Mouse (Mus musculus): ENCODE data around the gene Swi5.

Swi5 gene

DNA sequence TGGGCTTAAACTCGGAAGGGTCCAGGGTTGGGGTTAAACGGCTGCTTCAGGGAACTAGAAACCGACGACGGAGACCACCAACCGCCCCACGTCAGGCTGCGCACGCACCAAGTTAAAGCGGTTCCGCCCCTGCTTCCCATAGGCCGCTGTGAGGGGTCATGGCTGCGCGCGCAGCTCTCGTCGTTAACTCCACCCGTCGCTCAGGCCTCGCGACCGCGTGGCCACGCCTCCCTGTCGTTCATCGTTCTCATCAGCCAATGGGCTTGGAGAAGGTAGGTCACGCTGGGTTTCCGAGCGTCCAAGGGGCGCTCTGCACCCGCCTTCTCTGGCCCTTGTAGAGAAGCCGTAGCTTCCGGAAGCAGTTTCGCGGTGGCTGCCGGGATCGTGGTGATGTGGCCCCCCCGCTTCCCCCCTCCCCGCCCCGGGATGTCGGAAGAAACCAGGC is at the start of gene Swi5:
TSS of gene Swi5 (minus strand) at position 153 of the 445 bp plus-strand sequence.
- CTCF ChIA-PET, result no interaction called here

GRCm38 (mm10) chr2:32335888-32336287 is 48.0 kb upstream of the Swi5 start:
- CTCF ChIA-PET, result interaction anchor here (0.5 to 0.7 kb wide), 3 partner anchors 20 to 166 kb away, joined by 3 to 4 read pairs (median 3); no protein-coding TSS in a partner anchor

GRCm38 (mm10) chr2:32332159-32332558 is 44.3 kb upstream of the Swi5 start:
- CTCF ChIA-PET, result no interaction called here

DNA sequence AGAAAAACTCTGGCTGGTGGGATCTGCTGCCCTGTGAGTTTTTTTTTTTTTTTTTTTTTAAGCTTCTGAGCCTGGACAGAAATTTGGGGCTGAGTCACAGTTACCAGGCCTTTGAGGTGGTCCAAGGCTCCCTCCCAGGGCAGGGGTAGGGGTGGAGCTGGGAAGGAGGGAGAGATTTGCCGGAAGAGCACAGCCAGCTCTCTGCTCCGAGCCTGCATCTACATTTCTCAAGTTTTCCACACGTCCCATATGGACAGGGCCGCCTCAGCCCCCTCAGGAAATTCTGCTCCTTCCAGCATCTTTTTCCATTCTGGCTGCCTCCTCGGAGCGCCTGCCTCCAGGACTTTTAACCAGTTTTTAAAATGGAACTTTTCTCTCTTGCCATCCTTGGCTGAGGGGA is 41.7 kb upstream of the Swi5 start:
- CTCF ChIA-PET, result no interaction called here

DNA sequence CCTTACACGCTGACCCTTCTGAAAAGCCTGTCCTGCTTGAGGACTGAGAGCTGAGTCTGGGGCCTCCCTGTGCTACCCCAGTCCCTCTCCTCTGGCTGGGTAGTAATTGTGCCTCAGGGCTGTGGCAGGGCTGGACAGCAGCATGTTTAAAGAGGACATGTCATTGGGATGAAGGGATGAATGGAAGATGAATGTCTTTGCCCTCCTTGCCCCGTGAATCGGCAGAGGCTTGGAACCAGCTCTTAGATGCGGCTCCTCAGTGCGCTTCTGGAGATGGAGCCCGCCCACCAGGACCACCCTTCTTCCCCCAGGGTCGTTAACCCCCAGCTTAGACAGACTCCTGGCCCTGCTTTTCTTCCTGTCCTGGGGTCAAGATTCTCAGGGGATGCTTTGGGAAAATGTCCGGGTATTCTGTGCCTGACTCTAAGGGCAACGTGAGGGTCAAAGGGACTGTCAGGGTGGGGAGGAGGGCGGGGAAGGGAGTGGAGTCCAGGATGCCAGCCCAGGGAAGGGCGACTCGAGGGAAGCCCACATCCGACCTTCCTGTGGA is 41.1 kb upstream of the Swi5 start:
- CTCF ChIA-PET, result no interaction called here

DNA sequence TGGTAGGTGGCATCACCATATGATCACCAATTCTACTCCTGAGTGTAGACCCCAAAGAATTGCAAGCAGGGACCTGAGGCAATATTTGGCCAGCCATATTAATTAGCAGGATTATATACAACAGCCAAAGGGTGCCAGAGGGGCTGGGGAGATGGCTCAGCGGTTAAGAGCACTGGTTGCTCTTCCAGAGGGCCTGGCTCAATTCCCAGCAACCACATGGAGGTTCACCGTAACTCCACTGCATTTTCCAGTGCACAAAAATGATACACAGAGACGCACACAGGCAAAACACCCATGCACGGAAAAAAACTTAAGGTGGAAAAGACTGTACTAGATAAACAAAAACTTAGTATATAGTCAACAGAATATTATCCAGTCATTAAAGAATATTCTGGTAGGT is 39.3 kb upstream of the Swi5 start:
- CTCF ChIA-PET, result no interaction called here

DNA sequence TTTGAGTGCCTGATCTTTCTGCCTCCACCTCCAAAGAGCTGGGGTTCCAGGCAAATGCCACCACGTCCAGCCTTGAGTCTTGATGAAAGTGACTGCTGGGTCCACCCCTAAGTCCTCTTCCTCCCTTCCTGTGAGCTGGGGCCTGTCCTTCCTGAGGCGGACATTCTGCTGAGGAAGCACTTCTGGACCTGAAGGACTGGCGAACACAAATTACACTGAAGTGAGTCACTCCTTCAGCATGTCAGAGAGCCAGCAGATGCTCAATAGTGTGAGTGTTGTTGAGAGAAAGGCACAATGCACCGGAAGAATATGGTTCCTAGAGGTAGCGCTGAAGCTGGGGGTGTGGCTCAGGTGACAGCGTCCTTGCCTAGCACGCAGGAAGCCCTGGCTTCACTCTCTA is 37.5 kb upstream of the Swi5 start:
- CTCF ChIA-PET, result interaction anchor here (0.7 kb wide), 1 partner anchor 14 kb away, joined by 8 read pairs; no protein-coding TSS in a partner anchor

GRCm38 (mm10) chr2:32324322-32324721 is 36.4 kb upstream of the Swi5 start:
- CTCF ChIA-PET, result no interaction called here

- CTCF ChIA-PET, result no interaction called here
Measured at GRCm38 (mm10) chr2:32322754-32323741, 35.2 kb upstream of the Swi5 start.

- CTCF ChIA-PET, result no interaction called here
Measured at GRCm38 (mm10) chr2:32321591-32322298, 33.9 kb upstream of the Swi5 start.

- CTCF ChIA-PET, result no interaction called here
Measured at GRCm38 (mm10) chr2:32320721-32321120, 32.8 kb upstream of the Swi5 start.

DNA sequence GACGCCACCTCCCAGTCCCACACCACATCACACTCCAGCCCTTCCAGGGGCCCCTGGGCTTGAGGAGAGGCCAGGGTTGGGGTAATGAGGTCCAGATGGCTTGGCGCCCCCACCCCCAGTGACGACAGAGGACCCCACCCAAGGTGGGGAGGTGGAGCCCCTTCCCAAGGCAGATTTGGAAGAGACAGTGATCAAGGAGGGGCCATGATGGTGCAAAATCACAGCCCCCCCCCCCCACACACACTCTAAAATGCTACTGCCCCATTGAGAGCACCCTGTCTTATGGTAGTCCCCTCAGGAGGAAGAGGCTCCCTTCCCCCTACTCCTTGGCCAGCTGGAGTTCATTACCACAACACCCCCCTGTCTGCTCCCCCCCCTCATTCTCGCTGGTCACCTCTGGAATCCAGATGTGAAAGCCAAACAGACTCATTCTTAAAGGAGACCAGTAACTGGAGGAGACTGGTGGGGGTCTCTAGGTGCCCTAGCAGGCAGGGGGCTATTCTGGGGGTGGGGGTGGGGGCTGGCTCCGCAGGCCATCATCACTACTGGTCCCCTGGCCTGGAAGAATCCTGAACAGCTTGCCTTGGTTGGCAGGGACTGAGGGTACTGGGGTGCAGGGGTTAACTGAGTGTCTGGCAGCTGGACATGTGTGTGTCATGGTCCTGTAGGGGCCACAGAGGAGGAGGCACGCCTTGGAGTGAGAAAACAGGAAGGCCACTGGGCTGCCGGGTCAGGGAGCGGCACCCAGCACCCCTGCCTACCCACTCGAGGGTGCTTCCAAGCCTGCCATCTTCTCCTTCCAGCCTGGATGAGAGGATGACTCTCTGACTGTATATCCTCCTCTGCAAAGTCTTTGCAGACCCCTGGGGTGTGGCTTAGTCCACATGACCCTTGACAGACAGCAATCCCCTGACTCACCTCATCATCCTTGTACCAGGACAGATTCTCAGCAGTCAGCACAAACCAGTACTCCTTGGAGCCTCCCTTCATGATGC is 32.0 kb upstream of the Swi5 start:
- CTCF ChIA-PET, result no interaction called here

DNA sequence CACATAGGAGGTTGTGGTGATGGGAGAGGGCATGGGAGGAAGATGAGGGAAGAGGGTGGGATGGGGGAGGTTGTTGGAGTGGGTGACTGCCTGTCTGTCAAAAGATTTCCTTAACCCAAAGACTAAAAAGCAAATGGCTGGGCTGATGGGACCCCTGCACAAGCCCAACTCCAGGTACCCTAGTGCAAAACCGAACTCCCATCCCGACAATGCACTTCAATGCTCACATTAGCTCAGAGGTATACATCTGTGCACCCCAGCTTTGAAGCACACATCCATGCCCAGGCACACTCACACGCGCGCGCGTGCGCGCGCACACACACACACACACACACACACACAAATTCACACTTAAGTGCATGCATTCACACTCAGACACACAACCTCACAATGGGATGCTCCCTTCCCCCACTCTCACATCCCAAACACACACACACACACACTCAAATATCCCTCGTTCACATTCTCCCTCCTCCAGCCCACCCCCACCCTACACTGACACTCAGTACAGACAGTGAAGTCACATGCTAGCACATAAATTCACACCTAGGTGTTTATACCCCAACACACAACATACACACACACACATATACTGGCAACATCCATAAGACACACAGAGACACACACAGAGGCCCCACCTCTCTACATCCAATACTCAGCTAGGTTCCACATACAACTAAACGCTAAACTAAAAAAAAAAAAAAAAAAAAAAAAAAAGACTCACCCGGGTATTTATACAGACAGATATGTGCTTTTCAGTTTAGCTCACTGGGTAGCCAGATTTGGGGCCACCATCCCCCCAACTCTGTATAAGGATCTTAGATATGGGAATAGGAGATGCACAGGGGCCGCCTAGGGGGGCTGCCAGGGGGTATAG is 31.1 kb upstream of the Swi5 start:
- CTCF ChIA-PET, result interaction anchor here (0.6 kb wide), 1 partner anchor 129 kb away, joined by 3 read pairs; no protein-coding TSS in a partner anchor

DNA sequence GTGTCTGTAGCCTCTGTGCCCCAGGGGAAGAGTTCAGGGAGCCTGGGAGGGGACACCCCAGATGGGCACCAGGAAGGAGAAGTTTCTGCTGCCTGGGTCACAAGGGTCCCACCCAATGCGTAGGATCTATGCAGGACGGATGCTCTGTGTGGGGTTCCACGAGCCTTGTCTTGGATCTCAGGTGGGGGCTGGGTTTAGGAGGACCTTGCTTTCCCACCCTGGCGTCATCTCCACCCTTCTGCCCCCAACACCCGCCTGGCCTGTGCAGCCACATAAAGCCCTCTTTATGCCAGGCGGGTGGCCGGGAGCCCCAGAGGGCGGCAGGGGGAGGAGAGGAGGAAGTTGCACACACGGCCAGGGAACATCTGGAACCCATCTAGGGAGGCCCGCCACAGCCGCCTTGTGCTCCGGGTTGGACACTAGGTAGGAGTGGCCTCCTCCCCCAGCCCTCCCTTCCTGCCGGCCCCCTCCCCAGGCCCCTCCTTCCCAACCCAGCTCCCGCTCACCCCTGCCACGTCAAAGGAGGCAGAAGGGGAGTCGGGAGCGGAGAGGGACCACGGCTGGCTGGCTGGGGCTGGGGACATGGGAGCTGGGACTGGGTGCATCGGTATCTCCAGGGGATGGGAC is 30.0 kb upstream of the Swi5 start:
- CTCF ChIA-PET, result no interaction called here

GRCm38 (mm10) chr2:32316887-32317656 is 29.2 kb upstream of the Swi5 start:
- CTCF ChIA-PET, result interaction anchor here (0.7 kb wide), 1 partner anchor 88 kb away, joined by 4 read pairs; no protein-coding TSS in a partner anchor

GRCm38 (mm10) chr2:32315751-32316150 is 27.9 kb upstream of the Swi5 start:
- CTCF ChIA-PET, result no interaction called here

DNA sequence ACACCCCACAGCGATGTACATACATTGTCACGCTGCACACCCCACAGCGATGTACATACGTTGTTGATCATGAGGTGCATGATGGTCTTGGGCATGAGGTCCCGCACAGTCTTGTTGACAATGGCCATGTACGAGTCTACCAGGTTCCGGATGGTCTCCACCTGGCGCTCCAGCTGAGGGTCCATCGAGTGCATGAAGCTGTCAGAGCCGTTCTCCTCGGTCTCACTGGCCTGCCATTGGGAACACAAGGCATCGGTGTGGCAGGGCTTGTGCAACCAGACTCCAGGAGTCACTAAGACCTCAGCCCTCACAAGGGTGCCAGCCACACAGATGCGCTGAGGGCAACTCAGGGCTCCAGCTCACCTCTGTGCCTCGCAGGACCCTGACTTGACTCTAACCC is 27.0 kb upstream of the Swi5 start:
- CTCF ChIA-PET, result no interaction called here

DNA sequence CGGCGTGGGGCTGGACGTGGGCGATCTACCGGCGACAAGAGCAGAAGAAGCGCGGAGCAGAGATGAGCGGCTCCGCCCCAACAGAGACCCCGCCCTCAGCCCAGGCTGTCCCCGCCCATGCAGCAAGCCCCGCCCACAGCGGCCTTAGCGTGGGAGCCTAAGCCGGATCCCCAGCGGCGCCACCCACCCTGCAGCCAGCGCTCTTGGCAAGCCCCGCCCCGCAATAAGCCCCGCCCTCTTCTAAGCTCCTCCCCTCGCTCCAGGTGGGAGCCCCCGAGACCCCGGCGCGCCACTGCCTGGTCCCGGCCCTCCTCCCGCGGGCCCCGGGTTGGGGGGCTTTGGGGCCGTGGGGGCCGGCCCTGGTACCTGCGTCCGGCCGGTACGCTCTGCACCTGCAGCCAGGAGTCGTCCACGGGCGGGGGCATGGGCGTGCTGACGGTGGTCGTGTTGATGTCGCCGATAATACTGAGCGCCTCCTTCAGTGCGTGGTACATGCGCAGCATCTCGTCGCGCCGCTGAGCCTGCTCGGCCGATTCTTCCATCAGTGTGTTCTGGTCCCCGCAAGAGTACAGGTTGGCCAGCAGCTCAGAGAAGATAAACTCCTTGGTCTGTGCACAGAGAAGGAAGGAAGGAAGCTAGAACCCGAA is 24.6 kb upstream of the Swi5 start:
- CTCF ChIA-PET, result no interaction called here

All from spleen, embryonic (tissue).